Mouse (Mus musculus) Patski (cell line): ENCODE measurements around the gene Abca17. TPM values are rescaled to one million over a fixed set of nuclear protein-coding genes. Genes with fewer than 3 reads are reported as not detected.
A peak's percentile ranks its signal among the peaks of the same experiment; 100 is the strongest.

Experiments
- ATAC-seq: fragments of 100-300 bp; one replicate; pipeline ENCODE4 v1.8.0; 2021
- CTCF ChIA-PET: fragments of 350-600 bp; sonication (Branson Sonifier 250); formaldehyde crosslinking; loops from one replicate; lab custom pipeline; 2022; ENCODE audit warnings: inconsistent platforms; lab: Charles Lee
- POLR2A ChIA-PET: fragments of 350-600 bp; sonication (Branson Sonifier 250); formaldehyde crosslinking; loops from one replicate; lab custom pipeline; 2022; ENCODE audit warnings: antibody characterized with exemption, inconsistent platforms; lab: Charles Lee
- DNase-seq: peaks from one replicate; pipeline ENCODE4 v3.0.0-alpha.2; 2011; ENCODE audit warnings: low read depth, low spot score
- H3K27me3 ChIP-seq: fragments of 371-371 bp; one replicate; pipeline ENCODE4 v1.5.1; 2021
- CTCF ChIP-seq: fragments of 100-300 bp; IDR thresholded peaks from one replicate; pipeline ENCODE4 v1.5.1; 2021
- in situ Hi-C: fragments of 300-500 bp; cut with MboI; formaldehyde crosslinking; loops from 3 replicates; pipeline ENCODE4 v1.11.1; 2018; ENCODE audit warnings: low pct_unique_long_range_greater_than_20kb, mixed read lengths
- polyA plus RNA-seq: library from polyadenylated mRNA; unstranded; gene quantifications from one replicate; pipeline ENCODE4 v1.2.3, GENCODE M21; 2021

Abca17 gene
- polyA plus RNA-seq, 1 experiment from 2014 or later = 0.08 TPM

GRCm38 (mm10) chr17:24365863-24366262 lies 15.0 kb upstream of the Abca17 start:
- ChIA-PET POLR2A (no interaction called here), CTCF (interaction anchor here (1.0 to 1.8 kb wide), 2 partner anchors 14 to 17 kb away, joined by 4 to 6 read pairs; partner anchors contain the start of gene Abca3)
- ATAC-seq (no peak), DNase-seq (no peak)
- no peaks in the 10 kb centered on the region for H3K27me3 ChIP-seq
- in situ Hi-C loops = no loop called here
- no peak for TF ChIP-seq CTCF

- no peaks in the 10 kb centered on the region for H3K27me3 ChIP-seq
- POLR2A ChIA-PET = no interaction called here
- ATAC-seq = no peak
- no peak for TF ChIP-seq CTCF
- in situ Hi-C loops = no loop called here
- DNase-seq = no peak
- CTCF ChIA-PET = interaction anchor here (1.8 kb wide), 1 partner anchor 18 kb away, joined by 6 read pairs; no protein-coding TSS in a partner anchor
These were observed 13.6 kb upstream of the Abca17 start for GRCm38 (mm10) chr17:24364461-24364860.

- no peak for TF ChIP-seq CTCF
- in situ Hi-C loops = no loop called here
- no peaks in the 10 kb centered on the region for H3K27me3 ChIP-seq
- ChIA-PET CTCF (interaction anchor here (0.6 to 1.0 kb wide), 2 partner anchors 9 to 10 kb away, joined by 3 to 4 read pairs; partner anchors contain the start of gene Abca3), POLR2A (interaction anchor here (1.0 kb wide), 1 partner anchor 19 kb away, joined by 3 read pairs; no protein-coding TSS in a partner anchor)
- DNase-seq (no peak), ATAC-seq (no peak)
These were observed 11.7 kb upstream of the Abca17 start for GRCm38 (mm10) chr17:24362527-24362926.

GRCm38 (mm10) chr17:24361291-24361690 lies 10.4 kb upstream of the Abca17 start:
- DNase-seq (no peak), ATAC-seq (no peak)
- CTCF ChIA-PET = interaction anchor here (1.1 kb wide), 1 partner anchor 9 kb away, joined by 4 read pairs; the partner anchor contains the start of gene Abca3
- H3K27me3 ChIP-seq = no peaks in the 10 kb centered on the region
- in situ Hi-C loops = no loop called here
- POLR2A ChIA-PET = no interaction called here
- no peak for TF ChIP-seq CTCF

- CTCF ChIA-PET = interaction anchor here (1.1 kb wide), 1 partner anchor 9 kb away, joined by 4 read pairs; the partner anchor contains the start of gene Abca3
- POLR2A ChIA-PET = no interaction called here
- no peak for TF ChIP-seq CTCF
- DNase-seq (no peak), ATAC-seq (no peak)
- in situ Hi-C loops = no loop called here
- no peaks in the 10 kb centered on the region for H3K27me3 ChIP-seq
These were observed 10.0 kb upstream of the Abca17 start for GRCm38 (mm10) chr17:24360841-24361240.

- DNase-seq (no peak), ATAC-seq (no peak)
- no peaks in the 10 kb centered on the region for H3K27me3 ChIP-seq
- CTCF ChIA-PET = no interaction called here
- POLR2A ChIA-PET = no interaction called here
- in situ Hi-C loops = no loop called here
- TF ChIP-seq CTCF = no peak
These were observed 9.0 kb upstream of the Abca17 start for GRCm38 (mm10) chr17:24359903-24360302.

- in situ Hi-C loops = no loop called here
- no peaks in the 10 kb centered on the region for H3K27me3 ChIP-seq
- POLR2A ChIA-PET = no interaction called here
- CTCF ChIA-PET = no interaction called here
- no peak for DNase-seq
- no peak for ATAC-seq
- TF ChIP-seq CTCF = no peak
These were observed 8.1 kb upstream of the Abca17 start for GRCm38 (mm10) chr17:24359006-24359405.

- ATAC-seq (no peak), DNase-seq (no peak)
- POLR2A ChIA-PET = no interaction called here
- no peak for TF ChIP-seq CTCF
- CTCF ChIA-PET = interaction anchor here (1.2 kb wide), 1 partner anchor 58 kb away, joined by 3 read pairs; no protein-coding TSS in a partner anchor
- H3K27me3 ChIP-seq = peaks cover 5% of the 10 kb centered on the region
- in situ Hi-C loops = no loop called here
These were observed 4.4 kb upstream of the Abca17 start for GRCm38 (mm10) chr17:24355284-24355683.

- POLR2A ChIA-PET = no interaction called here
- peaks cover 5% of the 10 kb centered on the region for H3K27me3 ChIP-seq
These were observed 3.1 kb upstream of the Abca17 start for GRCm38 (mm10) chr17:24353960-24354359.

GRCm38 (mm10) chr17:24352370-24353194 lies 1.7 kb upstream of the Abca17 start:
- H3K27me3 ChIP-seq = peaks cover 5% of the 10 kb centered on the region
- peak; percentile 40 for ATAC-seq
- no peak for TF ChIP-seq CTCF
- in situ Hi-C loops = no loop called here
- CTCF ChIA-PET = interaction anchor here (0.6 to 1.3 kb wide), 9 partner anchors 9 to 100 kb away, joined by 3 to 5 read pairs (median 4); no protein-coding TSS in a partner anchor
- no peak for DNase-seq
- POLR2A ChIA-PET = no interaction called here

More at GRCm38 (mm10) chr17:24353960-24354359, 3.1 kb upstream of the Abca17 start:
- DNase-seq (no peak), ATAC-seq (no peak)
- CTCF ChIA-PET = interaction anchor here (0.8 kb wide), 1 partner anchor 18 kb away, joined by 3 read pairs; no protein-coding TSS in a partner anchor
- in situ Hi-C loops = no loop called here
- TF ChIP-seq CTCF = no peak
